Mouse (Mus musculus) MEL-GATA-1-ER (cell line): ENCODE measurements at regions not wholly inside any gene's neighbourhood (a gene's known extent, or its start where the extent isn't known, plus 50 kb on each side); places are given as distances from the start of the nearest gene placed in this dataset.

Experiments used
- DNase-seq: peaks from one replicate; pipeline ENCODE4 v3.0.0-alpha.2; 2012; ENCODE audit warnings: low read depth; ENCODE audit errors: extremely low read depth

- DNase-seq, result no peak
Measured at GRCm38 (mm10) chr13:101555371-101555874, 212.6 kb downstream of the Pik3r1 start.

GRCm38 (mm10) chr13:101553131-101553549, 214.9 kb downstream of the Pik3r1 start:
- DNase-seq, result no peak

- DNase-seq, result peak; percentile 41
Measured at GRCm38 (mm10) chr13:101552451-101552850, 215.6 kb downstream of the Pik3r1 start.

GRCm38 (mm10) chr13:101551068-101551467, 216.9 kb downstream of the Pik3r1 start:
- no peak for DNase-seq

DNA sequence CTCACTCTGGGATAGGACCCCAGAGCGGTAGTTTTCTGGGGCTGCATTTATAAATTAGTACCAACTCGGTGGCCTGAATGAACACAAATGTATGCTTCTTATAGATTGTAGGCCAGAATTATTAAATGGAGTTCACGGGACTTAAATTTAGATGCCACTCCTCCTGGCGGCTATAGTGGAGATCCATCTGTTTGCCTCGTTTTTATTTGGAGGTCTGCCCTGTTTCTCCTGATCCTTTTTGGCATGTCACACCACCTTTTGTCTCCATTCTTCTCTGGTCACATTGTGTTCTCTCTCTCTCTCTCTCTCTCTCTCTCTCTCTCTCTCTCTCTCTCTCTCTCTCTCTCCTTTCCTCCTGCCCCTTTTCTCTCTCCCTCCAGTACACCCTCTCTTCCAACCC, 217.5 kb downstream of the Pik3r1 start:
- no peak for DNase-seq

DNA sequence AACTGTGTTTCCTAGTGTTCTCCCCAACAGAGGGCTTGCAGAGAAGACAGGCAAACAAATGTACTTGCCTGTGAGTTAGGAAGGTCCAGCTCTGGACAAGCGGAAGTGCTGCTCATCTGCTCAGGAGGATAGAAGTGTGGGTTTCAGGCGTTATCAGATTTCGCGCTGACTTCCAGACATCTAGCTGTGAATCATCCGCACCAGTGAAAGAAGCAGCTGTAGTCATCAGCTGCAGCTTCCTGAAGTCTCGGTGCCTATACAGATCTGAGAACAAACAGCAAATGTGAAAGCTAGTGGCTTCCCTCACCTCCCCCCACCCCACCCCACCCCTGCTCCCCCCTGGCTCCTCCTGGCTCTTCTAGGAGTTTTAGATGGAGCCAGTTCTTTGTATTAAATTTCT, 220.1 kb downstream of the Pik3r1 start:
- DNase-seq, result peak; percentile 76

- DNase-seq, result no peak
Measured at GRCm38 (mm10) chr13:101547365-101547764, 220.7 kb downstream of the Pik3r1 start.

DNA sequence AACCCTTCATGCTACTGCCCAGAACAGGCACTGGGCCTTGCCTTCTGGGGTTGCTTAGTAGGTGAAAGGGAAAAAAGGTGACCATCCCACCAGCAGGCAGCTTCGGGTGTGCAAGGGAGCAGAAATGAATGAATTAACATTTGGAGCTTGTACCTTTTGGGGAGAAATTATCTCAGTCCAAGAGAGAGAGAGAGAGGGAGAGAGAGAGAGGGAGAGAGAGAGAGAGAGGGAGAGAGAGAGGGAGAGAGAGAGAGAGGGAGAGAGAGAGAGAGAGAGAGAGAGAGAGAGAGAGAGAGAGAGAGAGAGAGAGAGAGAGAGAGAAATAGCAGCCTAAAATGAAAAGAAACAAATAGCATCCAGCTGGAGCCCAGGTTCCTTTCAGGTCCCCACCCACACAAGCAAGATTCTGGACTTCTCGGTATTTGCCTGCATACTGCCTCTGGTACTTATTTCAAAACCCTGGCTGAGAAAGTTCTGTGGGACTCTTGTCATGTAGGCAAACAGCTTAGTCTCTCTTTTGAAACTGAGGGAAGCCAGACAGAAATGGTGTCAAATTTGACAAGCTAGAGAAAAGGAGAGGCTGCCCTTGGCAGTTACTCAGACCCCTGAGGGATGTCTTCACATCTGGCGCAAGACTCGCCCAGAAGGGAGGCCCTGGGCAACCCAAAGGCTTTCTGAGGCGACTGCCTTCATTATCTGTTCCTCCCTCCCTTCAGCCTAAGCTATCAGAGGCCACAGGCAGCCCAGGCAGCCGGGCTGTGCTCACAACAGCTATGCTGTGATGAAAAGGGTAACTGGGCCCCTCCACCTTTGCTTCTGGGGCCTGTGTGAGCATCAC, 222.5 kb downstream of the Pik3r1 start:
- DNase-seq, result peak; percentile 70

DNA sequence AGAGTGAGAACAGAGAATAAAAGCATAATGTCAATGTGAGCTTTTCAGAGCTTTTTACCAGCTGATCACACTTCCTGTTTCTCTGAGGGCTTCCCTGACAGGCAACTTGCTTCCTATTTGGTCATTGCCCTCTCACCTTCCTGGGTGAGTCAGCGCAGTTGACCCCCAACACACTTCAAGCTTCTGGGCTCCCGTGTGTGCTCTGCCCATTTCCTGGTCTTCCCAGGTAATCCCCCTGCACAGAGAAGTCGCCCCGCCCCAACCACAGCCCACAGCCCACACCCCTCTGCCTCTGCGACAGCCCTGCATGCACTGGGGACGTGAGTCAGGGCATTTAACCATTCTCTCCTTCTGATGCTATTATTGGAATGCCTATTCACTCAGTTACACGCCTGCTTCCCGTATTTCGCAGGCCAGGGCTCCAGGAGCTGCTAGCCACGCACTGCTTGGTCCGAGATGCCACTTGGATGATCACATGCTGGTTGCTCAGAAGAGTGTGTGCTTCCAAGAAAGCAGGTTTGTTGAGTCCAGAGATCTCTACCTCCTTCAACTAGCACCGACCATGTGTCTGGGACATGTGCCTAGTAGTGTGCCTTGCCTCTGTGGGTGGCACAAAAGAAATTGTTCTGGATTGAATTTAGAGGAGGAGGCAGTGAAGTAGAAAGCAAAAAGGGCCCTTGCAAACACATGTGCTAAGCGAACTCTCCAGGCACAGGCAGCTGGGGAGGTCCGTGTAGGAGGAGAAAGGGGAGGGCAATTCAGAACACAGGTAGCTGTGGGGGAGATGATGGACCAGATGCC, 227.4 kb downstream of the Pik3r1 start:
- no peak for DNase-seq

GRCm38 (mm10) chr13:101538110-101538509, 229.9 kb downstream of the Pik3r1 start:
- DNase-seq, result no peak

- DNase-seq, result no peak
Measured at GRCm38 (mm10) chr13:101536019-101536418, 232.0 kb downstream of the Pik3r1 start.

- no peak for DNase-seq
Measured at GRCm38 (mm10) chr13:101535331-101535866, 232.6 kb downstream of the Pik3r1 start.

GRCm38 (mm10) chr13:101534490-101534889, 233.5 kb downstream of the Pik3r1 start:
- DNase-seq, result no peak

DNA sequence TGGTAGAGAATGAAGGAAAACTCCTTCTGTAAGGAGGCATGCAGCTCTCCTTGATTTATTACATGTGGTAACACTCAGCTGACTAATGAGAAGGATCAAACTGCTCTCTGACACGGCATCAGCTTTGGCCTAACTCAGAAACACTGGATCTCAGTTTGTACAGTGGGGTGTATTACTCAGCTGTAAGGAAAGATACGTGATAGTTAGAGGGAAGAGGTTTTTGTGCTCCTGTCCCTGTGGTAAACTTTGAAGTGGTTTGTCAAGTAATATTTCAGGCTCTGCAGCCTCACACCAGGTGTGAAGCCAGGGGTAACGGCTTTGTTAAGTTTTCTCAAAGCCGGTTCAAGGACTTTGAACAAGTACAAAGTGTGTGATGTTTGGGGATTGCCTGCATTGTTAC, 235.1 kb downstream of the Pik3r1 start:
- no peak for DNase-seq

GRCm38 (mm10) chr13:101527691-101528090, 240.3 kb downstream of the Pik3r1 start:
- no peak for DNase-seq

DNA sequence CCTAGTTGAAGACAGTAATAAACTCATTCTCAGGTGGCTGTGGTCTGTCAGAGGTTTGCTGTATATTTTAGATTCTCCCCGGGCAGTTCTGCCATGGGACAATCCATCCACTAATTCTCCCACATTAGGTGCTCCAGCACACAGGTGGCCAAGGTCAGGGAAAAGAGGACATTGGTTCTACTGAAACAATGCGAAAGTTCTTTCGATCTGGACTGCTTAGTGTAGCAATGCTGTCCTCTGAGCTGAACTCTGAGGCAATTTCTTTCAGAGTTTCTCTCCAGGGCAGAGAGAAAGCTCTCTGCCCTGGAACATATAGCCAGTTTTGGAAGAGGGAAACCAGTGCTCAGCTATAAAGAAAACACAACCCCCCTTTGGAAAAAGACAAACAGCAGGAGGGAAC, 243.2 kb downstream of the Pik3r1 start:
- no peak for DNase-seq

DNA sequence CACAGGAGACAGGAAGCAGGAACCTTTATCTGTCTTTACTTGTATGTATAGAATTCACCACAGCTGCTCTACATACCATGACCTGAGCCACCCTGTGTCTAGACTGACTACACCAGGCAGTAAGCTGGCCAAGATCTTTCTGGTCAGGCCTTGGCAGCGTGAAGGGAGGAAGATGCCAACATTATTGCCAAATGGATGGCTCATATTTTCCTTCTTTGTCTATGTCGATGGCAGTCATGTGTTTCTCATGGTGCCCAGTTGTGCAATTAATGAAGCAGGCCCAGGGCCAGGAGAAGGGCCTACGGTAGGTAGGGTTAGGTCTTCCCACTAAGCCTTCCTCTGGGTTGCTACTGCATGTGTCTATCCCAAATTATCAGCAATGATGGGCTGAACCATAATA, 243.8 kb downstream of the Pik3r1 start:
- no peak for DNase-seq

DNA sequence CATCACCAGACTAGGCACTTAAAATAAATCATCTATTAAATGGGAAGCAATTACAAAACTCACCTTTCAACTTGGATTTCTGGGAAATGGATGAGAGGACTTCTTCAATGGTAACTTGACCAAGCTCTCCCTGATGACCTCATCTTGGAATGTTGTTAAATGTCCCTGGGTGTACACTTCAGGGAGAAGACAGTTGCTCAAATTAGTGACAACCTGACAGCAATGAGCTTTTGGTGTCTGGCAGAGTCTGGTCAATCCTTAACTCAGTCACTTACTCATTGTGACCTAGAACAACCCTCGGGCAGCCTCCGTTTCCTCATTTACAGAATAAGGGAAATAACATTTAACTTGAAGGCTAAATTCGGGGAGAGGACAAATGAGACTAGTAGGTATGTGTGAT, 244.5 kb downstream of the Pik3r1 start:
- DNase-seq, result no peak

GRCm38 (mm10) chr13:101522597-101522996, 245.4 kb downstream of the Pik3r1 start:
- no peak for DNase-seq

DNA sequence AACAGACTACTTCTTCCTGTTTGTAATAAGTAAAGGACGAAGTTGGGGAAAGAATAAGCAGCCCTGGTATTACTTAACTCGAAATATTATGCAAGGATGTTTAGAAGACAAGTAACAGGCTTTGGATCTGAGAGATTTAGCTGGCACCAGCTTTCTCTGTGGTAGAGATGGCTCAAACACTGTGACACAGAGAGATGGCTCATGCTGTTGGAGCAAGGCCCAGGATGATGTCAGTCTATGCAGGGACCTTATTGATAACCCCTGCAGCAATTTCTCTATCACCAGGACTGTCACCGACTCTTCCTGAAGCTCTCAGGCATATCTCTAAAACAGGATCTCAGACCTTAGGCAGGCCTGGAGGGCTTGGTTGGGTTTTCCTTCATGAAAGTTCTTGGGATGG, 254.7 kb downstream of the Pik3r1 start:
- DNase-seq, result no peak

DNA sequence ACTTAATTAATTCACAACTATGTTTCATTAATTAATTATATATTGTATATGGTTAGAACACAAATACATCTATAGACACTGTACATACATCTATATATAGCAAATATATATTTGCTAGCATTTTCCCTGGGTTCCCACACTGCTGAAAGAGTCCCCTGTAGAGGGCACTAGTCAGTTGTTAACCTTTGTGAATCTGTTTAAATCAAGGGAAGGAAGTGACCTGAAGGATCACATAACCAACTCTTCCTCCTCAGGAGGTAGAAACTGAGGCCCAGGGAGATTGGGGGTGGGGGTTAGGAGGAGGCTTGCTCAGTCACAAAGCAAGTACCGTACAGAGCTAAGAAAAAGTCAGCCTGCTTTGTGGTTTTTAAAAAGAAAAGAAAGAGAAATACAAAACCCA, 258.1 kb downstream of the Pik3r1 start:
- DNase-seq, result peak; percentile 10

GRCm38 (mm10) chr13:101508331-101508730, 259.7 kb downstream of the Pik3r1 start:
- no peak for DNase-seq
